Mouse (Mus musculus) olfactory bulb, adult 2 months (tissue): ENCODE data around the gene Mrgprd.

Experiments used
- CTCF ChIP-seq: fragments of 200-500 bp; IDR thresholded peaks from 2 replicates; pipeline ENCODE4 v1.5.1; 2012; ENCODE audit warnings: low read depth, mild to moderate bottlenecking, low read length, moderate library complexity; ENCODE audit not compliant: insufficient read depth
- POLR2A ChIP-seq: fragments of 200-500 bp; IDR thresholded peaks from 2 replicates; pipeline ENCODE4 v1.6.1; 2012; ENCODE audit warnings: mild to moderate bottlenecking, low read depth, low read length, moderate library complexity; ENCODE audit not compliant: insufficient read depth

- TF ChIP-seq CTCF, result no peak
- TF ChIP-seq POLR2A, result no peak
These were observed 6.5 kb upstream of the Mrgprd start for GRCm38 (mm10) chr7:145308061-145308675.
